In genomic region chr4:88537328-88537727, GRCm38 (mm10) we compare ENCODE assay signal across 9 mouse cellular contexts. TPM values are rescaled to one million over a fixed set of nuclear protein-coding genes. Genes with fewer than 3 reads are reported as not detected.
DNase-seq lines count a peak whose midpoint lies in the region; ATAC-seq and TF ChIP-seq lines count a peak whose summit lies in the region.
"Had no signal": no experiment of that assay in that cellular context is flagged by ENCODE, and none has a peak within 500 bp of the region (broad histone marks: within the 10 kb centered on the region; RNA-seq: fewer than 3 reads in every experiment).

No protein-coding gene starts in this region.

- no peak overlapping the region for H3K27ac ChIP-seq in kidney, postnatal 0 days
- peak overlapping the region; percentile 61 for H3K27ac ChIP-seq in brown adipose tissue, adult 24 weeks (replicated peaks; ENCODE audit: low read depth, low read length)
- no peak overlapping the region for H3K27ac ChIP-seq in limb, embryonic 10.5 days
- H3K27ac ChIP-seq in forebrain, embryonic 13.5 days: no peak overlapping the region

- no peaks in the 10 kb centered on the region for H3K27me3 ChIP-seq in kidney, postnatal 0 days (ENCODE audit: insufficient read depth, low read length)
- H3K27me3 ChIP-seq in limb, embryonic 10.5 days (ENCODE audit: low read depth, poor library complexity, severe bottlenecking): no peaks in the 10 kb centered on the region
- no peaks in the 10 kb centered on the region for H3K27me3 ChIP-seq in forebrain, embryonic 13.5 days

- TF ChIP-seq CTCF in kidney, postnatal 0 days (IDR thresholded peaks at IDR 0.05; ENCODE audit: low read depth): no peak

- H3K9ac ChIP-seq in kidney, postnatal 0 days (ENCODE audit: low read depth, low read length): no peak overlapping the region
- H3K9ac ChIP-seq in forebrain, embryonic 13.5 days: no peak overlapping the region

- H3K36me3 ChIP-seq in kidney, postnatal 0 days (ENCODE audit: insufficient read depth, low read length): no peaks in the 10 kb centered on the region
- no peaks in the 10 kb centered on the region for H3K36me3 ChIP-seq in limb, embryonic 10.5 days
- H3K36me3 ChIP-seq in forebrain, embryonic 13.5 days (ENCODE audit: poor library complexity, severe bottlenecking): no peaks in the 10 kb centered on the region

- H3K9me3 ChIP-seq in kidney, postnatal 0 days (replicated peaks; ENCODE audit: low read length): no peaks in the 10 kb centered on the region
- H3K9me3 ChIP-seq in limb, embryonic 10.5 days (replicated peaks): no peaks in the 10 kb centered on the region
- H3K9me3 ChIP-seq in forebrain, embryonic 13.5 days (replicated peaks): no peaks in the 10 kb centered on the region

- no peak overlapping the region for H3K4me2 ChIP-seq in kidney, postnatal 0 days (ENCODE audit: low read length)
- H3K4me2 ChIP-seq in forebrain, embryonic 13.5 days: no peak overlapping the region

- ATAC-seq in kidney, postnatal 0 days (replicated peaks; ENCODE audit: low FRiP score, low read depth): no peak
- peak; percentile 64 for ATAC-seq in inflammation-experienced regulatory T-cells, adult 6 months
- peak; percentile 95 for ATAC-seq in monocyte, adult 5-6 weeks (replicated peaks; ENCODE audit: insufficient number of reproducible peaks, low FRiP score, low TSS enrichment, poor library complexity, severe bottlenecking)
- no peak for ATAC-seq in forebrain, embryonic 13.5 days

- H3K4me1 ChIP-seq in kidney, postnatal 0 days (replicated peaks; ENCODE audit: insufficient read depth, low read length): no peaks in the 10 kb centered on the region
- H3K4me1 ChIP-seq in brown adipose tissue, adult 24 weeks (ENCODE audit: control insufficient read depth, insufficient read depth, insufficient read length, low read length): peaks cover 7% of the 10 kb centered on the region; the same call in 1 of the 2 replicates
- H3K4me1 ChIP-seq in limb, embryonic 10.5 days: no peaks in the 10 kb centered on the region
- H3K4me1 ChIP-seq in forebrain, embryonic 13.5 days: no peaks in the 10 kb centered on the region

- peak; percentile 54 for DNase-seq in kidney, postnatal 0 days (ENCODE audit: low spot score)
- DNase-seq in kidney, postnatal 25 days: no peak
- no peak for DNase-seq in limb, embryonic 10.5 days (ENCODE audit: low spot score)
- no peak for DNase-seq in embryo, embryonic 10 days (ENCODE audit: low spot score)

- WGBS in kidney, postnatal 0 days: 49% methylated on average over 12 of the region's 12 CpGs
- 87% methylated on average over 12 of the region's 12 CpGs for WGBS in limb, embryonic 10.5 days
- 84% methylated on average over 12 of the region's 12 CpGs for WGBS in forebrain, embryonic 13.5 days

- no peak overlapping the region for H3K4me3 ChIP-seq in kidney, postnatal 0 days (replicated peaks; ENCODE audit: low read depth, low read length)
- H3K4me3 ChIP-seq in brown adipose tissue, adult 24 weeks (ENCODE audit: insufficient read depth, low read depth, low read length): peak overlapping the region; percentile 46
- H3K4me3 ChIP-seq in limb, embryonic 10.5 days: no peak overlapping the region
- H3K4me3 ChIP-seq in forebrain, embryonic 13.5 days: no peak overlapping the region

RNA-seq across cellular contexts. Expression of gene Ifnb1, which starts 14.8 kb away (rescaled TPM):
- polyA plus RNA-seq in kidney, postnatal 0 days (2015; fragmentation: Nextera tagmentation; extraction: Ambion mirVana): not detected in 2 replicates
- polyA plus RNA-seq in brown adipose tissue, adult 24 weeks (2012; ENCODE audit: insufficient read depth, insufficient read length, missing spikeins): not detected in 2 replicates
- not detected for polyA plus RNA-seq in inflammation-experienced regulatory T-cells, adult 6 months (2017; shearing (Covaris generic))
- total RNA-seq in monocyte, adult 5-6 weeks (2017): not detected in 3 replicates
- not detected in 2 replicates for polyA plus RNA-seq in limb, embryonic 10.5 days (2016; fragmentation: Nextera tagmentation; extraction: Ambion mirVana)
- not detected in 2 replicates for polyA plus RNA-seq in forebrain, embryonic 13.5 days (2015; fragmentation: Nextera tagmentation; extraction: Ambion mirVana)
- polyA plus RNA-seq: large intestine, adult 2 months had no signal

RNA-seq across cellular contexts. Expression of gene Ifna15, which starts 20.7 kb away (rescaled TPM):
- polyA plus RNA-seq in kidney, postnatal 0 days (2015; fragmentation: Nextera tagmentation; extraction: Ambion mirVana): not detected in 2 replicates
- polyA plus RNA-seq in brown adipose tissue, adult 24 weeks (2012; ENCODE audit: insufficient read depth, insufficient read length, missing spikeins): not detected in 2 replicates
- not detected for polyA plus RNA-seq in inflammation-experienced regulatory T-cells, adult 6 months (2017; shearing (Covaris generic))
- total RNA-seq in monocyte, adult 5-6 weeks (2017): not detected in 3 replicates
- polyA plus RNA-seq in limb, embryonic 10.5 days (2016; fragmentation: Nextera tagmentation; extraction: Ambion mirVana): not detected in 2 replicates
- polyA plus RNA-seq in forebrain, embryonic 13.5 days (2015; fragmentation: Nextera tagmentation; extraction: Ambion mirVana): not detected in 2 replicates
- polyA plus RNA-seq: large intestine, adult 2 months had no signal

RNA-seq across cellular contexts. Expression of gene Ifna14, which starts 34.3 kb away (rescaled TPM):
- not detected in 2 replicates for polyA plus RNA-seq in kidney, postnatal 0 days (2015; fragmentation: Nextera tagmentation; extraction: Ambion mirVana)
- not detected in 2 replicates for polyA plus RNA-seq in brown adipose tissue, adult 24 weeks (2012; ENCODE audit: insufficient read depth, insufficient read length, missing spikeins)
- not detected for polyA plus RNA-seq in inflammation-experienced regulatory T-cells, adult 6 months (2017; shearing (Covaris generic))
- total RNA-seq in monocyte, adult 5-6 weeks (2017): not detected in 3 replicates
- not detected in 2 replicates for polyA plus RNA-seq in limb, embryonic 10.5 days (2016; fragmentation: Nextera tagmentation; extraction: Ambion mirVana)
- polyA plus RNA-seq in forebrain, embryonic 13.5 days (2015; fragmentation: Nextera tagmentation; extraction: Ambion mirVana): not detected in 2 replicates
- polyA plus RNA-seq: large intestine, adult 2 months had no signal

RNA-seq across cellular contexts. Expression of gene Ifna9, which starts 54.9 kb away (rescaled TPM):
- polyA plus RNA-seq in kidney, postnatal 0 days (2015; fragmentation: Nextera tagmentation; extraction: Ambion mirVana): not detected in 2 replicates
- polyA plus RNA-seq in brown adipose tissue, adult 24 weeks (2012; ENCODE audit: insufficient read depth, insufficient read length, missing spikeins): not detected in 2 replicates
- polyA plus RNA-seq in inflammation-experienced regulatory T-cells, adult 6 months (2017; shearing (Covaris generic)): not detected
- not detected in 3 replicates for total RNA-seq in monocyte, adult 5-6 weeks (2017)
- not detected in 2 replicates for polyA plus RNA-seq in limb, embryonic 10.5 days (2016; fragmentation: Nextera tagmentation; extraction: Ambion mirVana)
- polyA plus RNA-seq in forebrain, embryonic 13.5 days (2015; fragmentation: Nextera tagmentation; extraction: Ambion mirVana): not detected in 2 replicates
- polyA plus RNA-seq: large intestine, adult 2 months had no signal

Comparison
In these comparisons a context has a peak if more than half of its experiments do, and no peak if none do; other contexts are left out.
1. ATAC-seq: peak in inflammation-experienced regulatory T-cells, adult 6 months (single experiment) and monocyte, adult 5-6 weeks (single experiment); none in kidney, postnatal 0 days (single experiment) and forebrain, embryonic 13.5 days (single experiment).